Mouse (Mus musculus): Measurements from ENCODE around the gene Mfap1a. TPM values are rescaled to one million over a fixed set of nuclear protein-coding genes. Genes with fewer than 3 reads are reported as not detected.
A peak's percentile ranks its signal among the peaks of the same experiment; 100 is the strongest.

Gene Mfap1a
- total and polyA plus RNA-seq, 2 experiments = 1.2 to 9.7 TPM

GRCm38 (mm10) chr2:121447006-121447405, 59.5 kb downstream of the Mfap1a start:
- DNase-seq (ENCODE audit: extremely low read depth, low read depth, low spot score) = no peak
- no peaks in the 10 kb centered on the region for H3K27me3 ChIP-seq (ENCODE audit: control insufficient read depth, insufficient read depth, low read length)
- H3K4me3 ChIP-seq (ENCODE audit: insufficient read depth, low read depth, low read length) = no peak overlapping the region
- TF ChIP-seq CTCF (IDR thresholded peaks at IDR 0.05; ENCODE audit: low read depth, low read length) = no peak
- TF ChIP-seq POLR2A (IDR thresholded peaks at IDR 0.05; ENCODE audit: extremely low read depth, insufficient read depth, low read length) = no peak
- no peak overlapping the region for H3K27ac ChIP-seq (replicated peaks; ENCODE audit: insufficient read depth, low read depth, low read length)
- H3K36me3 ChIP-seq (ENCODE audit: control insufficient read depth, insufficient read depth, low read length) = peaks cover 8% of the 10 kb centered on the region; the same call in 1 of the 2 replicates
- H3K4me1 ChIP-seq (ENCODE audit: control insufficient read depth, insufficient read depth, low read length) = peaks cover 7% of the 10 kb centered on the region
- peaks cover 9% of the 10 kb centered on the region; the same call in 1 of the 2 replicates for H3K79me2 ChIP-seq (ENCODE audit: control insufficient read depth, insufficient read depth, low read length)
- 94% methylated on average over 3 of the region's 3 CpGs for WGBS
- H3K9ac ChIP-seq (ENCODE audit: low read depth, low read length) = no peak overlapping the region

- DNase-seq (ENCODE audit: extremely low read depth, low read depth, low spot score) = no peak
- Histone ChIP-seq H3K27me3 (ENCODE audit: control insufficient read depth, insufficient read depth, low read length) (no peaks in the 10 kb centered on the region), H3K36me3 (ENCODE audit: control insufficient read depth, insufficient read depth, low read length) (peaks cover 7% of the 10 kb centered on the region; the same call in 1 of the 2 replicates), H3K4me3 (ENCODE audit: insufficient read depth, low read depth, low read length) (no peak overlapping the region), H3K4me1 (ENCODE audit: control insufficient read depth, insufficient read depth, low read length) (peaks cover 9% of the 10 kb centered on the region), H3K79me2 (ENCODE audit: control insufficient read depth, insufficient read depth, low read length) (peaks cover 9% of the 10 kb centered on the region; the same call in 1 of the 2 replicates), H3K9ac (ENCODE audit: low read depth, low read length) (no peak overlapping the region), H3K27ac (replicated peaks; ENCODE audit: insufficient read depth, low read depth, low read length) (no peak overlapping the region)
- 92% methylated on average over 4 of the region's 4 CpGs for WGBS
- no peak for TF ChIP-seq CTCF (IDR thresholded peaks at IDR 0.05; ENCODE audit: low read depth, low read length)
- no peak for TF ChIP-seq POLR2A (IDR thresholded peaks at IDR 0.05; ENCODE audit: extremely low read depth, insufficient read depth, low read length)
Measured at GRCm38 (mm10) chr2:121446506-121446905, 60.0 kb downstream of the Mfap1a start.

DNA sequence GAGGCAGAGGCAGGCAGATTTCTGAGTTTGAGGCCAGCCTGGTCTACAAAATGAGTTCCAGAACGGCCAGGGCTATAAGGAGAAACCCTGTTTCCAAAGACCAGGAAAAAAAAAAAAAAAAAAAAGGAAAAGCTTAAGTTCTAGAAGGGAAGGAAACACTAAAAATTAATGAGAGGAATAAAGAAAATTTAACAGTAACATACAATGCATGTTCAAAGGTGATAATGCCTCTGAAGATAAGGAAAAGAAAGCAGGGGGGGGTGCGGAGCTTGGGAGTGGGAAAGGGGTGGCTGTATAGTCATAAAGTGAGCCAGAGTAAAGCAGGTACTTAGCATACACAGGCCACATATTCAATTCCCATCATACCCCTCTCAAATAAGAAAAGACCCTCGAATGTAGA, 61.3 kb downstream of the Mfap1a start:
- 88% methylated on average over 3 of the region's 3 CpGs for WGBS
- Histone ChIP-seq H3K4me3 (ENCODE audit: insufficient read depth, low read depth, low read length) (no peak overlapping the region), H3K79me2 (ENCODE audit: control insufficient read depth, insufficient read depth, low read length) (peaks cover 9% of the 10 kb centered on the region; the same call in 1 of the 2 replicates), H3K4me1 (ENCODE audit: control insufficient read depth, insufficient read depth, low read length) (peaks cover 10% of the 10 kb centered on the region), H3K27ac (replicated peaks; ENCODE audit: insufficient read depth, low read depth, low read length) (no peak overlapping the region), H3K36me3 (ENCODE audit: control insufficient read depth, insufficient read depth, low read length) (no peaks in the 10 kb centered on the region), H3K9ac (ENCODE audit: low read depth, low read length) (no peak overlapping the region), H3K27me3 (ENCODE audit: control insufficient read depth, insufficient read depth, low read length) (no peaks in the 10 kb centered on the region)
- TF ChIP-seq CTCF (IDR thresholded peaks at IDR 0.05; ENCODE audit: low read depth, low read length) (no peak), POLR2A (IDR thresholded peaks at IDR 0.05; ENCODE audit: extremely low read depth, insufficient read depth, low read length) (no peak)
- DNase-seq (ENCODE audit: extremely low read depth, low read depth, low spot score) = no peak

GRCm38 (mm10) chr2:121444178-121444577, 62.3 kb downstream of the Mfap1a start, which contains the start of gene Ell3:
TSS of gene Ell3 (minus strand) at chr2:121444278.
- no peak within 1 kb of the TSS for H3K9ac ChIP-seq (ENCODE audit: low read depth, low read length)
- no peak for TF ChIP-seq CTCF (IDR thresholded peaks at IDR 0.05; ENCODE audit: low read depth, low read length)
- TF ChIP-seq POLR2A (IDR thresholded peaks at IDR 0.05; ENCODE audit: extremely low read depth, insufficient read depth, low read length) = no peak
- no peak within 1 kb of the TSS for H3K27ac ChIP-seq (replicated peaks; ENCODE audit: insufficient read depth, low read depth, low read length)
- H3K36me3 ChIP-seq (ENCODE audit: control insufficient read depth, insufficient read depth, low read length) = peaks cover 2% of the 10 kb centered on the region; the same call in 1 of the 2 replicates
- peaks cover 12% of the 10 kb centered on the region for H3K4me1 ChIP-seq (ENCODE audit: control insufficient read depth, insufficient read depth, low read length)
- H3K4me3 ChIP-seq (ENCODE audit: insufficient read depth, low read depth, low read length) = no peak within 1 kb of the TSS
- 100% methylated on average over 1 of the region's 1 CpGs for WGBS
- no peaks in the 10 kb centered on the region for H3K27me3 ChIP-seq (ENCODE audit: control insufficient read depth, insufficient read depth, low read length)
- no peak for DNase-seq (ENCODE audit: extremely low read depth, low read depth, low spot score)
- no peaks in the 10 kb centered on the region for H3K79me2 ChIP-seq (ENCODE audit: control insufficient read depth, insufficient read depth, low read length)

- H3K36me3 ChIP-seq (ENCODE audit: control insufficient read depth, insufficient read depth, low read length) = peaks cover 11% of the 10 kb centered on the region
- H3K27me3 ChIP-seq (ENCODE audit: control insufficient read depth, insufficient read depth, low read length) = no peaks in the 10 kb centered on the region
- peak overlapping the region; percentile 40 for H3K4me3 ChIP-seq (ENCODE audit: insufficient read depth, low read depth, low read length)
- H3K27ac ChIP-seq (replicated peaks; ENCODE audit: insufficient read depth, low read depth, low read length) = peak overlapping the region; percentile 30
- H3K4me1 ChIP-seq (ENCODE audit: control insufficient read depth, insufficient read depth, low read length) = peaks cover 12% of the 10 kb centered on the region
- TF ChIP-seq POLR2A (IDR thresholded peaks at IDR 0.05; ENCODE audit: extremely low read depth, insufficient read depth, low read length) = no peak
- TF ChIP-seq CTCF (IDR thresholded peaks at IDR 0.05; ENCODE audit: low read depth, low read length) = no peak
- WGBS = 6% methylated on average over 8 of the region's 8 CpGs
- no peak for DNase-seq (ENCODE audit: extremely low read depth, low read depth, low spot score)
- peak overlapping the region; percentile 61 for H3K9ac ChIP-seq (ENCODE audit: low read depth, low read length)
- no peaks in the 10 kb centered on the region for H3K79me2 ChIP-seq (ENCODE audit: control insufficient read depth, insufficient read depth, low read length)
Measured at GRCm38 (mm10) chr2:121443068-121443349, 63.5 kb downstream of the Mfap1a start.

GRCm38 (mm10) chr2:121442259-121443067, 64.0 kb downstream of the Mfap1a start:
- peak overlapping the region; percentile 30 for H3K27ac ChIP-seq (replicated peaks; ENCODE audit: insufficient read depth, low read depth, low read length)
- 1% methylated on average over 30 of the region's 30 CpGs for WGBS

More at GRCm38 (mm10) chr2:121442259-121443067, 64.0 kb downstream of the Mfap1a start:
- Histone ChIP-seq H3K4me3 (ENCODE audit: insufficient read depth, low read depth, low read length) (peak overlapping the region; percentile 54), H3K9ac (ENCODE audit: low read depth, low read length) (peak overlapping the region; percentile 61), H3K36me3 (ENCODE audit: control insufficient read depth, insufficient read depth, low read length) (peaks cover 16% of the 10 kb centered on the region), H3K79me2 (ENCODE audit: control insufficient read depth, insufficient read depth, low read length) (no peaks in the 10 kb centered on the region), H3K4me1 (ENCODE audit: control insufficient read depth, insufficient read depth, low read length) (peaks cover 12% of the 10 kb centered on the region; the same call in 1 of the 2 replicates), H3K27me3 (ENCODE audit: control insufficient read depth, insufficient read depth, low read length) (no peaks in the 10 kb centered on the region)
- peak; percentile 79 for DNase-seq (ENCODE audit: extremely low read depth, low read depth, low spot score)
- no peak for TF ChIP-seq POLR2A (IDR thresholded peaks at IDR 0.05; ENCODE audit: extremely low read depth, insufficient read depth, low read length)

Other genes starting within 250 kb of the Mfap1a start
- gene Trp53bp1, start 235.3 kb downstream of the Mfap1a start, total RNA-seq (2014; rRNA removed) = 9.1 and 9.5 TPM in 2 replicates
- 5.7 and 6.8 TPM in 2 replicates for gene Trp53bp1, start 235.3 kb downstream of the Mfap1a start, polyA plus RNA-seq (2012; rRNA removed)
- gene Map1a, start 217.1 kb downstream of the Mfap1a start, total RNA-seq (2014; rRNA removed) = under 0.01 and 0.13 TPM in 2 replicates
- gene Map1a, start 217.1 kb downstream of the Mfap1a start, polyA plus RNA-seq (2012; rRNA removed) = 0.22 and 0.44 TPM in 2 replicates
- gene Ppip5k1, start 151.3 kb downstream of the Mfap1a start, total RNA-seq (2014; rRNA removed) = 2.4 and 2.6 TPM in 2 replicates
- 3.6 and 4.3 TPM in 2 replicates for gene Ppip5k1, start 151.3 kb downstream of the Mfap1a start, polyA plus RNA-seq (2012; rRNA removed)
- 2.0 TPM in 1 of 2 replicates, not detected in the other for gene Ckmt1, start 149.0 kb downstream of the Mfap1a start, total RNA-seq (2014; rRNA removed)
- gene Ckmt1, start 149.0 kb downstream of the Mfap1a start, polyA plus RNA-seq (2012; rRNA removed) = 0.73 and 1.2 TPM in 2 replicates
- not detected in 2 replicates for gene Strc, start 119.5 kb downstream of the Mfap1a start, total RNA-seq (2014; rRNA removed)
- not detected in 2 replicates for gene Strc, start 119.5 kb downstream of the Mfap1a start, polyA plus RNA-seq (2012; rRNA removed)
- 193 and 226 TPM in 2 replicates for gene Pdia3, start 92.9 kb downstream of the Mfap1a start, total RNA-seq (2014; rRNA removed)
- 412 and 434 TPM in 2 replicates for gene Pdia3, start 92.9 kb downstream of the Mfap1a start, polyA plus RNA-seq (2012; rRNA removed)
- 1.3 and 2.9 TPM in 2 replicates for gene Catsper2, start 92.9 kb downstream of the Mfap1a start, total RNA-seq (2014; rRNA removed)
- gene Catsper2, start 92.9 kb downstream of the Mfap1a start, polyA plus RNA-seq (2012; rRNA removed) = 1.3 and 2.5 TPM in 2 replicates
- gene Ell3, start 62.4 kb downstream of the Mfap1a start, total RNA-seq (2014; rRNA removed) = 3.2 and 6.0 TPM in 2 replicates
- 1.9 and 2.2 TPM in 2 replicates for gene Ell3, start 62.4 kb downstream of the Mfap1a start, polyA plus RNA-seq (2012; rRNA removed)
- gene Serf2, start 57.5 kb downstream of the Mfap1a start, total RNA-seq (2014; rRNA removed) = 56.6 and 81.7 TPM in 2 replicates
- gene Serf2, start 57.5 kb downstream of the Mfap1a start, polyA plus RNA-seq (2012; rRNA removed) = 200 and 211 TPM in 2 replicates
- gene Hypk, start 53.4 kb downstream of the Mfap1a start, total RNA-seq (2014; rRNA removed) = 21.1 and 27.4 TPM in 2 replicates
- 3.5 and 4.8 TPM in 2 replicates for gene Hypk, start 53.4 kb downstream of the Mfap1a start, polyA plus RNA-seq (2012; rRNA removed)
- gene Serinc4, start 49.9 kb downstream of the Mfap1a start, total RNA-seq (2014; rRNA removed) = not detected in 2 replicates
- gene Serinc4, start 49.9 kb downstream of the Mfap1a start, polyA plus RNA-seq (2012; rRNA removed) = 0.11 TPM in 2 replicates
- 7.4 and 9.0 TPM in 2 replicates for gene Mfap1b, start 32.6 kb downstream of the Mfap1a start, total RNA-seq (2014; rRNA removed)
- 1.4 and 1.7 TPM in 2 replicates for gene Mfap1b, start 32.6 kb downstream of the Mfap1a start, polyA plus RNA-seq (2012; rRNA removed)
- 1.5 and 2.1 TPM in 2 replicates for gene Wdr76, start 58 bp upstream of the Mfap1a start, total RNA-seq (2014; rRNA removed)
- 0.70 and 1.2 TPM in 2 replicates for gene Wdr76, start 58 bp upstream of the Mfap1a start, polyA plus RNA-seq (2012; rRNA removed)

All from liver, adult 2 months (tissue).